Mouse (Mus musculus): ENCODE results near the gene Vars2. TPM values are rescaled to one million over a fixed set of nuclear protein-coding genes. Genes with fewer than 3 reads are reported as not detected.

Vars2 gene
- total and polyA plus RNA-seq, 3 experiments = 14.0 to 30.3 (median 23.0) TPM

DNA sequence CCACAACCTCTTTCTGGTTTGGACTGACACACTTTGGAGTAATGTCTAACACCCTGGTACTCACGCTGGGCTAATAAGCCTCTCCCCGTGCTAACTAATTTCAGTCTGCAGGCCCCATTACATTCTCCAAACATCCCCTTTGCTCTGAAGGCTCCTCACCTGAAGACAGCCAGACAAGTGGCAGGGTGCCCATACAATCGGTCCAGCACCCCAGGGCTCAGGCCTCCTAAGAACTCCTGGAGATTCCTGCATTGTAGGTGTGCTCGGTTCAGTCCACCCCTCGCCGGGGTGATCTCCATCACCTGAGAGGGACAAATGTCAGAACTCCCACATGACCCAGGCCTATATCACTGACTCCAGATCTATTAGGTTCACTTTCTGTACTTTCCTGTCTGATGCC is 5.1 kb upstream of the Vars2 start:
- Histone ChIP-seq H3K79me2 (replicated peaks; ENCODE audit: control insufficient read depth, extremely low read depth, insufficient read depth, poor library complexity, severe bottlenecking) (no peaks in the 10 kb centered on the region), H3K4me3 (replicated peaks in 1 of 3; ENCODE audit: low read depth in 2 of 3, low read length in 2 of 3, poor library complexity in 1 of 3) (peak overlapping the region in 1 of 3 experiments; percentile 62)

DNA sequence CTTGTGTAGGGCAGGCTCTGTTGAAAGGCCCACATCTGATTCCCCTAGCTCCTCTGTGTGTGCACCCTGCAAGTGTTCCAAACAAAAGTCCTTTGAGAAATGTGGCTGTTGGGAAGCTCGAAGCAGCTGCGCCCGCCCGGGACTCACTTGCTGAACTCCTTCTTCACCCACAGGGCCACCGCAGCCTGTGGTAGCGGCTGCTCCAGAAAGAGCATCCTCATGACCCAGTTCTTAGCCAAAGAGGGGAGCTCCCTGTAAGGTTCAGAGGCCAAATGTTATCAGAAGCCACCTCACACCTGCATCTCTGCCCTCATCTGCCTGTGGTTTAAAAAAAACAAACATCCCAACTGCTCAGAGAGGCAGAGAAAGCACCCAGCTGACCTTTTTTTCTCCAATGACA is 4.5 kb upstream of the Vars2 start:
- Histone ChIP-seq H3K4me3 (replicated peaks in 1 of 3; ENCODE audit: low read depth in 2 of 3, low read length in 2 of 3, poor library complexity in 1 of 3) (no peak overlapping the region), H3K27ac (ENCODE audit: insufficient read depth, low read depth) (no peak overlapping the region), H3K9ac (ENCODE audit: insufficient read depth, low read depth) (no peak overlapping the region), H3K36me3 (replicated peaks in 1 of 2; ENCODE audit: control insufficient read depth in 1 of 2, insufficient read depth in 1 of 2, low read length in 1 of 2) (peaks cover 16 to 35% of the 10 kb centered on the region in 2 experiments), H3K79me2 (replicated peaks; ENCODE audit: control insufficient read depth, extremely low read depth, insufficient read depth, poor library complexity, severe bottlenecking) (no peaks in the 10 kb centered on the region), H3K4me2 (ENCODE audit: insufficient read depth, low read depth, poor library complexity, severe bottlenecking) (no peak overlapping the region), H3K9me3 (replicated peaks; ENCODE audit: low read length) (no peaks in the 10 kb centered on the region), H3K4me1 (ENCODE audit: control insufficient read depth in 1 of 2, insufficient read depth in 2 of 2) (peaks cover 6 to 25% of the 10 kb centered on the region in 2 experiments; a peak in 3 of 4 replicates), H3K27me3 (replicated peaks) (no peaks in the 10 kb centered on the region)
- in situ Hi-C loops (cut with MboI; ENCODE audit: low pct_ligation_motif_present, low pct_unique_long_range_greater_than_20kb, low sequenced_read_pairs) (no loop called here), dilution Hi-C loops (cut with MboI; ENCODE audit: extremely low pct_ligation_motif_present, extremely low pct_unique_long_range_greater_than_20kb, low sequenced_read_pairs) (no loop called here)
- DNase-seq (ENCODE audit: extremely low read depth) = no peak
- TF ChIP-seq ELF1 (IDR thresholded peaks at IDR 0.05; ENCODE audit: low read depth, low read length) = no peak
- no peak for TF ChIP-seq BHLHE40 (IDR thresholded peaks at IDR 0.05; ENCODE audit: low read depth, low read length)
- no peak for TF ChIP-seq HCFC1 (IDR thresholded peaks at IDR 0.05; ENCODE audit: low read depth, low read length)
- no peak for TF ChIP-seq POLR2A (IDR thresholded peaks at IDR 0.05; ENCODE audit: low read depth, low read length)

More for the DNA sequence above, 5.1 kb upstream of the Vars2 start:
- TF ChIP-seq TCF12 (IDR thresholded peaks at IDR 0.05; ENCODE audit: low read depth, low read length) (no peak), JUN (IDR thresholded peaks at IDR 0.05; ENCODE audit: insufficient read depth, low read depth, low read length) (no peak), UBTF (IDR thresholded peaks at IDR 0.05; ENCODE audit: low read depth, low read length) (no peak), MEF2A (IDR thresholded peaks at IDR 0.05; ENCODE audit: borderline replicate concordance, low read depth, low read length) (no peak), USF2 (conservative IDR thresholded peaks at IDR 0.05; ENCODE audit: low read depth, low read length) (no peak), MXI1 (IDR thresholded peaks at IDR 0.05; ENCODE audit: low read depth, low read length) (no peak), POLR2AphosphoS2 (IDR thresholded peaks at IDR 0.05; ENCODE audit: low read depth, low read length) (no peak), ZKSCAN1 (IDR thresholded peaks at IDR 0.05; ENCODE audit: borderline replicate concordance, low read depth, low read length) (no peak), MYC (IDR thresholded peaks at IDR 0.05; ENCODE audit: low read depth, low read length) (no peak), MAX (IDR thresholded peaks at IDR 0.05; ENCODE audit: low read length) (no peak), PAX5 (IDR thresholded peaks at IDR 0.05; ENCODE audit: low read length) (no peak), CHD1 (IDR thresholded peaks at IDR 0.05; ENCODE audit: low read depth, low read length) (no peak), KAT2A (IDR thresholded peaks at IDR 0.05; ENCODE audit: insufficient replicate concordance, low read length) (no peak), SMC3 (IDR thresholded peaks at IDR 0.05; ENCODE audit: low read depth, low read length) (no peak), MAFK (IDR thresholded peaks at IDR 0.05; ENCODE audit: insufficient replicate concordance, low read length) (no peak), ZNF384 (IDR thresholded peaks at IDR 0.05; ENCODE audit: low read depth, low read length) (no peak), CHD2 (IDR thresholded peaks at IDR 0.05; ENCODE audit: low read length) (no peak), BHLHE40 (IDR thresholded peaks at IDR 0.05; ENCODE audit: low read depth, low read length) (no peak), RCOR1 (conservative IDR thresholded peaks at IDR 0.05; ENCODE audit: low read depth, low read length) (no peak)
- Histone ChIP-seq H3K27ac (ENCODE audit: insufficient read depth, low read depth) (no peak overlapping the region), H3K27me3 (replicated peaks) (no peaks in the 10 kb centered on the region), H3K9ac (ENCODE audit: insufficient read depth, low read depth) (peak overlapping the region; percentile 90; the same call in 1 of the 2 replicates), H3K36me3 (replicated peaks in 1 of 2; ENCODE audit: control insufficient read depth in 1 of 2, insufficient read depth in 1 of 2, low read length in 1 of 2) (peaks cover 16 to 35% of the 10 kb centered on the region in 2 experiments), H3K4me1 (ENCODE audit: control insufficient read depth in 1 of 2, insufficient read depth in 2 of 2) (peaks cover 6 to 25% of the 10 kb centered on the region in 2 experiments; a peak in 3 of 4 replicates), H3K4me2 (ENCODE audit: insufficient read depth, low read depth, poor library complexity, severe bottlenecking) (peak overlapping the region; percentile 55; the same call in 1 of the 2 replicates), H3K9me3 (replicated peaks; ENCODE audit: low read length) (no peaks in the 10 kb centered on the region)
- DNase-seq (ENCODE audit: extremely low read depth) = no peak
- dilution Hi-C loops (cut with MboI; ENCODE audit: extremely low pct_ligation_motif_present, extremely low pct_unique_long_range_greater_than_20kb, low sequenced_read_pairs) = no loop called here
- in situ Hi-C loops (cut with MboI; ENCODE audit: low pct_ligation_motif_present, low pct_unique_long_range_greater_than_20kb, low sequenced_read_pairs) = no loop called here
